Mouse (Mus musculus) right cerebral cortex, postnatal 10 days (tissue): ENCODE measurements around the gene Tom1l2.
A peak's percentile ranks its signal among the peaks of the same experiment; 100 is the strongest.

Experiments
- DNase-seq, 2 experiments: peaks; one replicate each; pipeline ENCODE4 v3.0.0; 2021; ENCODE audit warnings: low spot score in 2 of 2

Tom1l2 gene

DNA sequence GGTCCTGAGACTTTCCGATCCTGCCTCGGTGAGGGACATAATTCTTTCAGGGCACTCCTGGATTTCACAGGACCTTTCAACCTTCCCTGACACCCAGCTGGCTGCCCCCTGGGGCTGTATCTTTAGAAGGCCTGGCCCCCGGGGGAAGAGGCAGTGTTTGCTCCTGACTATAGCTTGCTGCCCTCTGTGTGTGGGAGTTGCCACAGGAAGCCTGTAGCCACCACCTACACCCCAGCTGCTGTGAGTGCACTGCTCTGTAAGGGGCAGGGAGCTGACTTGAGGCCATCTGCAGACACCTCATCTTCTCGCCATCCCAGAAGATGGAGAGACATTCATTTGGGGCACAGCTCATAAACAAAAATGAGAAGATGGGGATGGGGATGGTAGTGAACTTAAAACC, 120.8 kb downstream of the Tom1l2 start:
- no peak for DNase-seq

DNA sequence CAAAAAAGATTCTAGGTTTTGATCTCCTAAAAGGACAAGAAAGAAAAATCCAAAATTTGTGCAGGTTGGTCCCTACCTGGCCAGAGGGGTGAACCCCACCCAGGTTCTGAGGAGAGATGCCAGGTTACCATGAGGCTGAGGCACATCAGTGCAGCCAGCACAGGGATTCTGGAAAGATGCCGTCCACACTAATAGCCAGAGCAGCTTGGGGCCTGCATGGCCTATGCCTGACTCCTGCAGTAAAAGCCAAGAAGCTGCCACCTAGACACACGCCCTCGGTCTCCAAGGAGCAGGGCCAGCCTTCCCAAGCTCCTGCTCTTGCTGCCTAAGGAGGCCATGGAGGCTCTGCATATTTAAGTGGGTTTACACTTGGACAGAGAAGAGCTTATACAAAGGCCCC, 121.4 kb downstream of the Tom1l2 start:
- DNase-seq, result no peak

DNA sequence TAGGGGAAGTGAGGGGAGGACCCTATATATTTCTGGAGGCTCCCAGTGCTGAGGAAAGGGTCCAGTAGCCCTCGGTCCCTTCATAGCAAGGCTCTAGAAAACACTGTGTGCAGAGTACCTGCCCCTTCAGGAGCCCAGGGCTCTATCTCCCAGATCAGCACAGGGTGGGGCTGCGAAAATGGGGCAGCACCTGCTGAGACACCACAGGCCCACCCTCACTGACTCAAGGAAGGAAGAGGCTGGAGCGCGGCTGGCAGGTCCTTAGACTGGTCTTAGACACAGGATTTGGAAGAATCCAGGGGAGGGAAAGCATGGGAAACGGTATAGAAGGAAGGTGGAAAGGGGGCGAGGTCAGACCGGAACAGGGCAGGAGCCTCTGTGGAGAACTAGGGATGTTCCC, 122.2 kb downstream of the Tom1l2 start:
- no peak for DNase-seq

DNA sequence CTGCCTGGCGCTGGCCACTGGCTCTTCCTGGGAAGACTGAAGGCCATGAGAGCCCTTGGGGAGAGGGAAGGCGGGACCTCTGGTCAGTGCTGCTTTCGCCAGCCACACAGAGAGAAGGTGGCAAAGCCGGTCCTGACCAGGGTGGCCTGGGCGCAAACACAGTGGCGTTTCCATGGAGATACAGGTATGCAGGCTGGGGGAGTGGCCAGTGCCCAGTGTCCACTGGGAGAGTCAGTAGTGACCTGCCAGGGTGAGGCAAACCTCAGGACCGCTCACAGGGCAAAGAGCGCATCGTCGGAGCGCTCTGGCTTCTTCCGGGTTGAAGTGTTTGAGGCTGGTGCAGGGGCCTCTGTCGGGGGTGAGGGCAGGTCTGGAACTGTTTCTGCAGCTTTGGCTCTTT, 122.9 kb downstream of the Tom1l2 start:
- no peak for DNase-seq

DNA sequence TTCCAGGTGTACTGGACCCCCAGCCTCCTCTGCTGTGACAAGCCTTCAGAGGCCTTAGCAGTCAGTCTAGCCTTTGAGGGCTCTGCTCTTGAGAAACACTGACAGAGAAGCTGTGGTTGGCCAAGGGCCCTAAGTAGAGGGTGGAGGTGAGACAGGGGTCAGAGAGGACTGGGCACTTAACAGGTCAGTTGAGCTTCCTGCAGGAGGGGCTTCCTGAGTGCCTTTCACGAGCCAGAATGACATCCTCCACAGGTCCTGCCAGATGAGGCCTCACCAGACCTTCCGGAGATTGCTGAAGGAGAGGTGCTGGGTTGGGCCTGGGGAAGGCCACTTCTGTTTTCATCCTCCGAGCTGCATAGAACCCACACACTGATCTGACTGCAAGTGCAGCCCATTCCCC, 124.2 kb downstream of the Tom1l2 start:
- DNase-seq, result no peak

DNA sequence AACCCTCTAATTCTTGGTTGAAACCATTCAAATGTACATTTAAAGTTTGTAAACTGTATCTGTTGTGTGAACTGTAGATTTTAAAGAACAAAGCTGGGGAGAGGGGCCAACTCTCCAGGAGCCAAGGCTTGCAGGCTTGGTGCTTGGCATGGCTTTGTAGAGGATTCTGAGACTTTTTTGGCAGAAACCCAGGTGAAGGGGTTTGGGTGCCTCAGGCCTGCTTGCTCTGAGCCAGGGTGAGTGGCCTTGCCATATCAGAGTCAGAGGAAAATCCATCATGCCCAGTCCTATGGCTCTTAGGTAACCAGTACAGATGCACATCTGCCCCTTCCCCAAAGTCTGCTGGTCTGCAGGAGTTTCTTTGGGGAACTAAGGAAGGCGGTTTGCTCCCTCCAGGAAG, 126.8 kb downstream of the Tom1l2 start:
- no peak for DNase-seq

DNA sequence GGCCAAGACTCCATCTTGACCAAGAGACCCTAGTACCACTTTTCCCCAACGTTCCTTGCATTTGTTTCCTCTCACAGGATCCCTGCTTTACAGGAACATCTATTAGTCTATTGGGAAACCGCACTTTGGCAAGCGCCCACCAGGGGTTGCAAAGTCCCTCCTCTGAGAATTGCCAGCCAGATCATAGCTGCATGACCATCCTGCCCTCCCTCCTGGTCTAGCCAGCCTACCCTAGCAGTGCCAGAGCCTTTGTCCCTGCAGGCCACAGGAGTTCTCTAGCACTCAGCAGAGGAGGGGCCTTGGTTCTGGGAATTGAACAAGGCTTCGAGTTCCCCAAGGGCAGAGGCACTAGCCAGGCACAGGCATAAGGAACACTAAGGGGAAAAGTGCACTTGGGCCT, 128.0 kb downstream of the Tom1l2 start:
- no peak for DNase-seq

DNA sequence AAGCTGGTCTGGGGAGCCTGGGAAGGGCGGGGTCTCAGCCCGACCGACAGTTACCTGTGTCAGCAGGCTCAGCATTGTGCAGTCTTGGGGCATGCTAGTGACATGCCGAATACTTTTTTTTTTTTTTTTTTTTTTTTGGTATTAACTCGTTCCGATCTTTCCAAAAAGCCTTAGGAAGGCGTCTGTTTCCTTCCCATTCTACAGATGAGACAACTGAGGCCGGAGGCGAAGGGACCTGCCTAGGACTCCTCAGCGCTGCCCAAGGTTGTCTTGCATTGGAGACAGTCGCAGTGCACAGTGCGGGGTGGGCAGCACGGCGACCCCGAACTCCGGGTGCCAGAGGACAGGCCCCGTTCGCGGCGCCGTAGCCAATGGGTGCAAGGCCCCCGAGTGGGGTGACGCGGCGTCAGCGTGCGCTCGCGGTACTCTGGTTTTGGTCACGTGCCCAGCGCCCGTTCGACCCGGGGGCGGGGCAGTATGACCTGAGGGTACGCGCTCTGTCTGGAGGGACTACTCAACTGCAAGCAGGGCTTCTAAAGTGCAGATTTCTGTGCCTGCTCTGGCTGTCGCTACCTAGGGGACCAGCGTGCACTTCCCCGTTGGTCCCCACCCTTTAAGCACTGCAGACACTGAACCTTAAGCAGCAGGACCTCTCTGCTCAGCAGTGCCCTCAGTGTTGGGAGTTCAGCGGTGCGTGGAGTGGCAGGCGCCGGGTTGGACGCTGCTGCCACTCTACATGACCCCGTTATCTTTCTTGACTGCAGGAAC, 130.1 kb downstream of the Tom1l2 start, which contains the start of gene Srebf1:
Srebf1 (minus strand) TSS at position 113 of the 768 bp plus-strand sequence.
- DNase-seq, result peak; percentile 82 to 84

DNA sequence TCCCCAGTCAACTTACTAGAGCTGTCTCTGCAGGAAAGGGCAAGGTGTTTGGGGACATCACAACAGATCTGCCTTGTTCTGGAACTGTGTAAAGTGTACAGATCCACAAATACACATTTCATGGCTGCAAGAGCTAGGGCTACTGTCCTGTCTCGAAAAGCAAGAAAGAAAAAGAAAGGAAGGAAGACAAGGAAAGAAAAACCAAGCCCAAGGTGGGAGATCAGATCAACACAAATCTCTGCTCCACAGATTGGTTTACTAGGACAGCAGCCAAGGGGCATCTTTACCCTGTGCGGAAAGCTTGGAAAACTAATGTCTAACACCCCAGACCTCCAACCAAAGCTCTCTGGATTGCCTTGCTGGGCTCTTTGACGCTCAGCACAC, 130.6 kb downstream of the Tom1l2 start:
- DNase-seq, result no peak

DNA sequence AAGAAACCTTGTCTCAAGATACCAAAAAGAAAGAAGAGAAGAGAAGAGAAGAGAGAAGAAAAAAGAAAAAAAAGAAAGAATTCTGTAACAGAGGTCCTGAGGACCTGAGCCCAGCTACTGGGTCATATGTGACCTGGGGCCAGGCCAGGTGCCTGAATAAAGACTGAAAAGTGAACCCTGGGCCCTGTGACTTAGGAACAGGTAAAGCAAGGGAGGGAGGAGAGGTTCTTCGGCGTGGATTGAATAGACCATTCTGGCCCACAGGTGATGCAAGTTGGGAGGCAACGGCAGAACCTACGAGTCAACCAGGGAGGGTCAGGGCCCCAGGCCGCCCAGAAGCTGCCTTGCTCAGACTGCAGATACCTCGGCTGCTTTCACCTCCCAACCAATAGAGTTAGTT, 131.3 kb downstream of the Tom1l2 start:
- DNase-seq, result no peak

DNA sequence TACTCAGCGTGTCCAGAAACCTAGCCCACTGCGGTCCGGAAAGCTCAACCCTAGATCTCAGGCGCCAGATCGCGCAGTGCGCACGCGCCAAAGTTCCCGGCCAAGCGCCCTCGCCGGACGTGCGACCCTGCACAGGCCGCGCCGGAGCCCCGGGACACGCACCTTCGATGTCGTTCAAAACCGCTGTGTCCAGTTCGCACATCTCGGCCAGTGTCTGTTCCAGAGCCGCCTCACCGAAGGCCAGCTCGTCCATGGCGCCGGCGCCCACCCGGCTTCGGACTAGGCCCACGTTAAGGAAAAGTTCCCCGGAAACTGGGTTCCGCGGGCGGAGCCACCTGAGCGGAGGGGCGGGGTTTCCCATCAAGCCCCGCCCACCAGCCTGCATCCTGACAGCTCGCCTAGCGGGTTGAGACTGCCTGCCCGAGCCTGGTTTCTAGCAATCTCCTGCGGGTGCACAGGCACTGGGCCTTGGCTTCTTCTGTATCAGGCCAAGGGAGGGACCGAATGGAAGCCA, 132.4 kb downstream of the Tom1l2 start:
- DNase-seq, result peak; percentile 89 to 91

DNA sequence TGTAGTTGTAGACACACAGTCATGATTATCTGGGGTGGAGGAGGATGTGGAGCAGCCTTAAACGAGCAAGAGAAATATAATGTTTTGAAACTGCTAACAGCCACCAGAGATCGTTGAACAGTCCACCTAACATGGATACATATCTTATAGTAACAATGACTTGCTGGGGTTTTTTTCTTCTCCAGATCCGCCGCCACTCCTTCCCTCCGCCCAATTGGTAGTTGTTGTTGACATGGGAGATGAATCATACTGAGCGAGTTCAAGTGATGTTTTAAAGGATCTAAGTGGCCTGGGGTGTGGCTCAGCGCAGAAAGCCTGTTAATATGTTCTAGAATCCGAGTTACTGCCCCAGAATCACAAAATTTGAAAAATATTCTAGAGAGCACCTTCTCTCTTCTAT, 133.1 kb downstream of the Tom1l2 start:
- no peak for DNase-seq

DNA sequence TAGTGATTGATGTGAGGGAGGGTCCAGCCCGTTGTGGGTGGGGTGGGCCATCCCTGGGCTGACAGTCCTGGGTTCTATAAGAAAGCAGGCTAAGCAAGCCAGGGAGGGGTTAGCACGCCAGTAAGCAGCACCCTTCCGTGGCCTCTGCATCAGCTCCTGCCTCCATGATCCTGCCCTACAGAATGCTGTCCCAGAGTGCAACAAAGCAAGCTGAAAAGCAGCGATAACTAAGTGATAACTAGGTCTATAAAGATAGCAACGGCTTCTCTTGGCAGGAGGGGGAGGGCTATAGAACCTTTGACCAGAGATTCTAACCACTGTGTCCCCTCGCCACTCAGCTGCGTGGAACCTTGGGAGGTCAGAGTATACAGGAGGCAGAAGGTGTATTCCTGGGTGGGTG, 135.2 kb downstream of the Tom1l2 start:
- DNase-seq, result no peak

DNA sequence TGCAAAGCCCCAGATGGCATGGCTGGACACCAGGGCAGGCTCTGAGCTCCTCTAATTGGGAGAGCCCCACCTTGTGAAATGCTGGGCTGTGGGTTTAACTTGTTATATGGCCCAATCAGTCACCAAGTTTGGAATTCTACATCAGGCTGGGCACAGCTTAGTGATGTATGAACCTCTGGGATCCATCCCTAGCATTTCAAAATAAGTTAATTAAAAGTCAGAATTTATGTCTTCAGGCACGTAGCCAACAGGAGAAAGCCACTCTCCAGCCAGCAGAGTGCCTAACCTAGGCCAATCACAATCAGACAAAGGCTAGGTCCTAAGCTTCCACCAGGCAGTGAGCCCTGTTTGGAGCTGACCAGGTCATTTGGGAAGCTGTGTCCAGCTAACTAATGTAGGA, 136.0 kb downstream of the Tom1l2 start:
- DNase-seq, result no peak

DNA sequence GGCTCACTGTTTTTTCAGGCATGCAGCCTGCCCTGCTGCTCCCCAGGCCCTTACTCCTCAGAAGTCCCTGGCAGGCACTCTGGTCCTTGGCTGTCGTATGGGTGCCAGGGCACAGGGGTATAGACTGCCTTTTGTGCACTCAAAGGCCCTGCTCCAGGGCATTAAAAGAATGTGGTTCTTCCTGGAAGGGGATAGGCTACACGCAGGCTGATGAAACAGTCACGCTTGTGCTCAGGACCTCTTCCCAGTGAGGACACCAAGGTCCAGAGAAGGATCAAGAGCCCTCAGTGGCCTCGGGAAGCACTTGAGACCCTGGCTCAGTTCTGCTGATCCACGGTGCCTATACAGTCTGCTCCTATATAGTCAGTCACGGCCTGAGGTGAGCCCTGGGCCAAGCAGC, 139.4 kb downstream of the Tom1l2 start:
- DNase-seq, result no peak

DNA sequence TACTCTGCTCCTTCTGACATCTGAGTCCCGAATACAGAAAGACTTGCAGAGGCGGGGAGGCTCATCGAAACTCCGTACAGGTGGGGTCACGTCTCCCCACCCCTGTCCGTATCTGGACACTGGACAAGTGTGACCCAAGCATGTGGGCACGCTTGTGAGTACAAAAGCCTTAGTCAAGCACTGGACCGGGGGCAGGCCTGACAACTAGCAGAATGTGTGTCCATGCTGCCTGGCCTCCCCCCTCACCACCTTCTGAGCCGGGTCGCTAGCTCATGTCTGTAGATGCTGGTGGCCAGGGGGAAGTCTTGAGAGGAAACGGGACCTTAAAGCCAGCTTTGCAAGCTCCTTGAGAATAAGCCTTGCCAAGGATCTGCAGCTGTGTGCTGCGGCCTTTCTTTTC, 140.9 kb downstream of the Tom1l2 start:
- DNase-seq, result no peak

DNA sequence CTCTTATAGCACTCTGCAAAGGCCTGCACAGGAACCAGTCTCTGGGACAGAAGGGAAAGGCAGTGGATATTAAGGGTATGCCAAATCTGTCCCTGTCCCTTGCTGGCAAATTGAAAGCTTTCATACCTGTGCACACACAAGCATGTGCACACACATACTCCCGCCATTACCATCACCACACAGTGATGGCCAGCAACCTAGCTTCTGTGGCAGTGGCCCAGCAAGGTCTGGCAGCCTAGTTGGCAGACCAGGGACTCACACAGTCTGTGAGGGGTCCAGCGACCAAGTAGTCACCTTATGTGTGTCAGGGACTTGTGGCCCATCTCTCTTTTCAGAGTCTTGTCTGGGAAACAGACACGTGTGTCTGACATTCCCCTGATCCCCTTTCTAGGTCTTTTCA, 141.6 kb downstream of the Tom1l2 start:
- no peak for DNase-seq

DNA sequence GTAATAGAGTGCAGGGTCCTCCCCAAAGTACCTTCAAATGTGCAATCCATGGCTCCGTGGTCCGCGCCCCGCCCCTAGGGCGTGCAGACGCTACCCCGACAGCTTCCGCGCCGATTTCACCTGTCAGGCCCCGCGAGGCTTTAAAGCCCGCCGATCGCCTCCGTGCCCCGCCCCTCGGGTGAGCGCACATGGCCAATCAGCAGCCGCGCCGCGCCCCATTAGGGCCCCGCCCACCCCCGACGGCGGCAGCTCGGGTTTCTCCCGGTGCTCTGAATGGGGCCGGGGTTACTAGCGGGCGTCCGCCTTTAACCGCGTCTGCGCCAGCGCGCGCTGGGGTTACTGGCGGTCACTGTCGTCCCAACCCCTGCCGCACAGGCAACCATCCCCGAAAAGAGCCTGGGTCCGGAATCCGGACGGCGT, 142.4 kb downstream of the Tom1l2 start:
- DNase-seq, result peak; percentile 92 to 93

DNA sequence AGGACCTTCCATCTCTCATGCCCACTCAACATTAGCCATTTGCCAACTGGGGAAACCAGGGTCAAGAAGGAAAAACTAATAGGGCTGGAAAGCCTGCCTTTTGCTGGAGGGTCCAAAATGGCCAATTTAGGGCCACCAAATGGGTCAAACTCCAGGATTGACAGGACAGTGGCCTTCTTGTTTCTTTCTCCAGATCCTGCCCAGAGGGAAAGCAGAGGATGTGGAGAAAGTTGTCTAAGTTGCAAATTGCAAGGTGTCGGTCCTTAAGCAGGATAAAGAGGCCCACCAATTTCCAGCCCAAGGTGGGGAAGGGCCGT, 142.8 kb downstream of the Tom1l2 start:
- DNase-seq, result no peak

DNA sequence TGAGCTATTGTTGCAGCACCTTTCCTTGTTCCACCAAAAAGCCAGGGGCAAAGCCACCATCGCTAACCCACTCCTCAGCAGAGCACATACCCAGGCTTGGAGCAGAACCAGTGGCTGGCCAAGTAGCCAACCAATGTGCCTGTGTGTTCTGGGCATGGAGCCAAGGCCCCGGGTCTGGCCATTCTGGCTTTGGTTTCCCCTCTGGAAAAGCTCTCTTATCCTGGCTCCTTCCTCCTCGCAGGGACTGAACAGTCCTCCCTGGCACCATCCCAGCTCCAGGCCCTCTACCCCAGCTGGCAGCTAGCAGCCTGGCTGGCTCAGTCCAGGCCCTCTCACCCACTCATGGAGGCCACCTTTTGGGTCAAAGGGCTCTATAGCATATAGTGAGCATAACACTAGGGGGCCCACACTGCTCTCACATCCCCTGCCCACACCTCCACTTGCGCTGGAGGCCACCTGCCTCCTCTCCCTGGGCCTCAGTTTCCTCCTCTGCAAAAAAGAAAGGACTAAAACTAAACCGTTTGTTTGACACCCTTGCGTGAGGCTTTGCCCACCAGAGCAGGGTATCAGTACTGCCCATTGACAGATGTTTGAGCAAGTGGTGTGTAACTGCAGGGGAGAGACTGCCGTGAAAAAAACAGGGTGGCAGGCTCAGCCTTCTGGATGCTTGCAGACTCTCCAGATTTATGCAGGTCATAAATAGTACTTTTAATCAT, 143.3 kb downstream of the Tom1l2 start:
- peak; percentile 94 for DNase-seq

DNA sequence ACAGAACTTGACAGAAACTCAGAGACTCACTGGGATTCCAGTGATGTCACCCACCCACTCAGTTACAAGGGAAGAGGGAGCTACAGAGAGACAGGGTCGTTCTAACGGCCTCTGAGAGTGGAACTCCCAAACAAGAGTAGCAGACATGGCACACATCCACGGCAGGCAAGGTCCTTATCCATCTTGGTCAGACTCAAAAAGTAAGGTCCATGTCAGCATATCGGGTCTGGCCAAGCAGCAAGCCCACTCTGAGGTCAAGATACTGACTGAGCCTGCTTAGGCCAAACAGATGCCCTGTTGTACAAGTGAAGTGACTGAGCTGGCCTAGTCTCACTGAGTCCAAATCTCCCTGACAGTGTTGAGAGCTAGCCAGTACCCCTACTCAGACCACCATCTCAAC, 144.0 kb downstream of the Tom1l2 start:
- no peak for DNase-seq

DNA sequence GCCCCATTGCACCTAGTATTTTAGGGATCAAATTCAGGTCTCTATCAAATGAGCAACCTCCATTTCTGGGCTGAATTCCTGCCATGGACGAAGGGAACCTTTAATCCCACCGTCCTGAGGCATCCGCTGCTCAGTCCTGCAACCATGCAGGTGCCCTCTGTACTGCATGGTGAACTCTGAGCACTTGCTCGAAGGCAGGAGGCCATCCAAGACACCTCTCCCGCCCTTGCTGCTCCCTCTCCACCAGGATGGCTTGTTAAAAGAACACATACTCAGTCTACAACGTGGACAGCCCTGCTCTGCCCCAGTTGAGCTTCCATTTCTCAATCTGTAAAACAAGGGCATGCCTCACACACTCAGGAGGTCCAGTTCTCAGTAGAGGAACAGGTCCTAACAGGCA, 144.5 kb downstream of the Tom1l2 start:
- no peak for DNase-seq

DNA sequence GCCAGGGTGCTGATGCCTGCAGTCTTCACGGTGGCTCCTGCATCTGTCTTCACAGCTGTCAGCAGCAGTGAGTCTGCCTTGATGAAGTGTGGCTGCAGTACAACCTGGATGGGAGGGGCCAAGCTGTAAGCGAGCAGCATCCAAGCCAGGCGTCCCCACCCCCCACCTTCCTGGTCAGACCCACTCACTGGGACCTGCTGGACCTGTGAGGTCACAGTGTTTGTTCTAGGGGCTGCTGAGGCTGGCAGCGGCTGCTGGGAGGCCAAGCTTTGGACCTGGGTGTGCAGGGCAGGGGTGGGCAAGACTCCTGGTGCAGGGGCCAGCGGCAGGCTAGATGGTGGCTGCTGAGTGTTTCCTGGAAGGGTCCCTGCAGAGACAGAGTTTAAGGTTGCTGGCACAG, 146.5 kb downstream of the Tom1l2 start:
- DNase-seq, result no peak
